Mouse (Mus musculus) C3H10T1/2 (cell line): ENCODE results near the gene Rab9b. TPM values are rescaled to one million over a fixed set of nuclear protein-coding genes. Genes with fewer than 3 reads are reported as not detected.

Experiments used
- polyA plus RNA-seq, 2 experiments: library from polyadenylated mRNA; unstranded; fragments of >200 nt; fragmentation: generic; extraction: Trizol; gene quantifications; one replicate each; pipeline ENCODE4 v1.2.1; 2012; ENCODE audit warnings: missing spikeins in 2 of 2

Rab9b gene
- not detected for polyA plus RNA-seq

DNA sequence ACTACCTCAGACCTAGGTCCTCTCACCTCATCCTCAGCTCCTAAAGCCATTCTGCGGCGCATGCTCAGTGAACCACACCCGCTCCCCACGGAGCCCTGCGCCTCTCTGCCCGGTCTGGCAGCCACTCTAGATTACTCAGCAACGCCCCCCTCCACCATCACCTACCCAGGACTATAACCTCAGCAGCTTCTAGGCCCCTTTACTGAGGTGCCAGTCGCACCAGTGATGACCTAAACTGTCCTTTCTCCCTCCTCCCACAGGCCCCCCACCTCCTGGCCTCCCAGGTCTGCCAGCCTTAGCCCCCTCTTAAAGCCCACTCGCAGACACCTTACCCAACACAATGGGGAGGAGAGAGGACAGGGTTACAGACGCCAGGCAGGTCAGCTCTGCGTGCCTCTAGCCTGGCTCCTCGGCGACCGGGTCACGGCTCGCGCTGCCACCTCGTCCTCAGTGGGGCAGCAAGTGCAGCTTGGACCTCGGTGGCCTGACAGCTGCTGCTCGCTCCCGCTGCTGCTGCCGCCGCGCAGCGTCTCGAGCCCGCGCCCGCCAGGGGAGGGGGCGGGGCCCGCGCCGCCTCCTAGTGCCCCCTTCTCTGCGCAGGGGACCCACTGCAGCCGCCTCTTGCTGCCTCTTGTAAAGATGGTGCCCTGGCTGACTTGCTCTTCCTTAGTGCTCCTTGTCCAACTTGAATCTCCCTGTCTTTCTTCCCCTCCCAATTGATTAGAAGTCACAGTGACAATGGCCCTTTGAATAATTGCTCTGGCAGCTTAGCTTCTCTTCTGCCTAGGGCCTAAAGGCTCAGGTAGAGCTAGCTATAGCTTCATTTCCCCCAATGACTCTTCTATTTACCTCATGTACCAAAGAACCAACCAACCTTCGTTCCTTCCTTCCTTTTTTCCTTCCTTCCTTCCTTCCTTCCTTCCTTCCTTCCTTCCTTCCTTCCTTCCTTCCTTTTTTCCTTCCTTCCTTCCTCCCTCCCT lies at the start of gene Rab9b:
Rab9b (minus strand) TSS at position 695 of the 980 bp plus-strand sequence.

GRCm38 (mm10) chrX:136822371-136822770 lies 46.2 kb downstream of the Rab9b start, which contains the start of gene Plp1:
TSS of gene Plp1 (plus strand) at chrX:136822671.

Other genes starting within 250 kb of the Rab9b start
- gene Tceal1, start 160.8 kb downstream of the Rab9b start, polyA plus RNA-seq = 1 to 10 TPM in 1 of 2 experiments, under 1 TPM in 1; 0.09 to 1.4 TPM
- gene Morf4l2, start 125.1 kb downstream of the Rab9b start, polyA plus RNA-seq = 100 to 1,000 TPM in 1 of 2 experiments, 10 to 100 TPM in 1; 22.8 to 196 TPM
- gene Glra4, start 88.6 kb downstream of the Rab9b start, polyA plus RNA-seq = not detected
- under 1 TPM; 0.01 to 0.58 TPM for gene Plp1, start 46.1 kb downstream of the Rab9b start, polyA plus RNA-seq
- gene H2bfm, start 58.6 kb upstream of the Rab9b start, polyA plus RNA-seq = not detected
- gene Tmsb15b2, start 106.7 kb upstream of the Rab9b start, polyA plus RNA-seq = 1 to 10 TPM in 1 of 2 experiments, not detected in 1; 1.5 TPM
- gene Tmsb15l, start 108.1 kb upstream of the Rab9b start, polyA plus RNA-seq = under 1 TPM in 1 of 2 experiments, not detected in 1; 0.28 TPM
- gene Tmsb15b1, start 108.1 kb upstream of the Rab9b start, polyA plus RNA-seq = under 1 TPM in 1 of 2 experiments, not detected in 1; 0.42 TPM
- gene Zcchc18, start 124.4 kb upstream of the Rab9b start, polyA plus RNA-seq = under 1 TPM in 1 of 2 experiments, not detected in 1; 0.02 TPM
- gene Slc25a53, start 169.5 kb upstream of the Rab9b start, polyA plus RNA-seq = 1 to 10 TPM in 1 of 2 experiments, under 1 TPM in 1; 0.11 to 4.2 TPM
- under 1 TPM; 0.02 to 0.30 TPM for gene Fam199x, start 180.8 kb upstream of the Rab9b start, polyA plus RNA-seq